Mouse (Mus musculus) CH12.LX (cell line): ENCODE data around the gene Nrf1.

Source experiments
- CTCF ChIP-seq, 2 experiments: IDR thresholded peaks in 1 of 2; conservative IDR thresholded peaks in 1 of 2; 2 replicates each; pipeline ENCODE4 v1.5.1; 2011 to 2012; ENCODE audit warnings: low read depth in 2 of 2, low read length in 2 of 2, improper control_type of control experiment in 1 of 2, inconsistent platforms in 1 of 2, mild to moderate bottlenecking in 1 of 2, moderate library complexity in 1 of 2
- EP300 ChIP-seq: IDR thresholded peaks from 2 replicates; pipeline ENCODE4 v1.6.1; 2011; ENCODE audit warnings: low read length, improper control_type of control experiment
- GABPA ChIP-seq: IDR thresholded peaks from 2 replicates; pipeline ENCODE4 v1.6.1; 2012; ENCODE audit warnings: low read depth, low read length, improper control_type of control experiment, inconsistent platforms; ENCODE audit not compliant: insufficient replicate concordance
- MYC ChIP-seq: IDR thresholded peaks from 2 replicates; pipeline ENCODE4 v1.6.1; 2011; ENCODE audit warnings: low read depth, mild to moderate bottlenecking, improper control_type of control experiment, low read length
- PAX5 ChIP-seq: IDR thresholded peaks from 2 replicates; pipeline ENCODE4 v1.6.1; 2012; ENCODE audit warnings: low read length, inconsistent platforms, mixed read lengths
- POLR2A ChIP-seq: IDR thresholded peaks from 2 replicates; pipeline ENCODE4 v1.6.1; 2011; ENCODE audit warnings: low read depth, mild to moderate bottlenecking, improper control_type of control experiment, low read length
- POLR2AphosphoS2 ChIP-seq: IDR thresholded peaks from 2 replicates; pipeline ENCODE4 v1.6.1; 2011; ENCODE audit warnings: low read depth, low read length, improper control_type of control experiment
- SIN3A ChIP-seq: IDR thresholded peaks from 2 replicates; pipeline ENCODE4 v1.6.1; 2012; ENCODE audit warnings: low read length, improper control_type of control experiment, inconsistent platforms
- USF1 ChIP-seq: IDR thresholded peaks from 2 replicates; pipeline ENCODE4 v1.6.1; 2014; ENCODE audit warnings: low read depth, mild to moderate bottlenecking, inconsistent platforms, low read length, improper control_type of control experiment
- ZKSCAN1 ChIP-seq: IDR thresholded peaks from 2 replicates; pipeline ENCODE4 v1.6.1; 2012; ENCODE audit warnings: low read depth, inconsistent platforms, low read length, improper control_type of control experiment, borderline replicate concordance
- ZMIZ1 ChIP-seq: IDR thresholded peaks from 2 replicates; pipeline ENCODE4 v1.6.1; 2012; ENCODE audit warnings: low read depth, mild to moderate bottlenecking, inconsistent platforms, low read length, improper control_type of control experiment
- ZNF384 ChIP-seq: IDR thresholded peaks from 2 replicates; pipeline ENCODE4 v1.6.1; 2012; ENCODE audit warnings: low read depth, low read length, improper control_type of control experiment, inconsistent platforms

DNA sequence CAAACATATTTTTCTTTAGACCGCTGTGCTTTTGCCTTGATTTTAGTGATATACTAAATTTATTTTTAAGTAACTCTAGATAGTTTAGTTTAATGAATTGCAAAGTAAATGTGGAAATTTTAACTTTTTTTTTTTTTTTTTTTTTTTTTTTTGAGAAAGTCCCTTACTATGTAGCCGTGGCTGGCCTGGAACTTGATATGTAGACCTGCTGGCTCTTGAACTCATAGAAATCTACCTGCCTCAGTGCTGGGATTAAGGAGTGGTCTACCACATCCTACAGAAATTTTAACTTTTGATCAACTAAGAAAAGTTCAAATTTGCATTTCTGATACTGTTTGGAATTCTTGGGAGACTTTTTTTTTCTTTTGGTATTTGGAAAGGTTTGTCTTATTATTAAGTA lies 17.6 kb downstream of the Nrf1 start:
- TF ChIP-seq CTCF (conservative IDR thresholded peaks at IDR 0.05 in 1 of 2, IDR thresholded peaks at IDR 0.05 in 1 of 2; ENCODE audit: low read depth in 2 of 2, low read length in 2 of 2) (no peak), MYC (no peak), ZMIZ1 (no peak), POLR2AphosphoS2 (no peak), GABPA (no peak), POLR2A (no peak), PAX5 (no peak), EP300 (no peak), ZKSCAN1 (no peak), SIN3A (no peak), ZNF384 (peak; percentile 55), USF1 (no peak)
